Mouse (Mus musculus): Measurements from ENCODE around the gene Olfr1062.
"Not testable (repeated sequence)": the region's sequence is repeated elsewhere in the genome, so short reads cannot be mapped to it uniquely, and the experiment has no call there.

Gene Olfr1062

GRCm38 (mm10) chr2:86426649-86427048 lies at the start of gene Olfr1062:
Olfr1062 (minus strand) TSS chr2:86426749.
- DNase-seq (ENCODE audit: low spot score), result not testable (repeated sequence)

DNA sequence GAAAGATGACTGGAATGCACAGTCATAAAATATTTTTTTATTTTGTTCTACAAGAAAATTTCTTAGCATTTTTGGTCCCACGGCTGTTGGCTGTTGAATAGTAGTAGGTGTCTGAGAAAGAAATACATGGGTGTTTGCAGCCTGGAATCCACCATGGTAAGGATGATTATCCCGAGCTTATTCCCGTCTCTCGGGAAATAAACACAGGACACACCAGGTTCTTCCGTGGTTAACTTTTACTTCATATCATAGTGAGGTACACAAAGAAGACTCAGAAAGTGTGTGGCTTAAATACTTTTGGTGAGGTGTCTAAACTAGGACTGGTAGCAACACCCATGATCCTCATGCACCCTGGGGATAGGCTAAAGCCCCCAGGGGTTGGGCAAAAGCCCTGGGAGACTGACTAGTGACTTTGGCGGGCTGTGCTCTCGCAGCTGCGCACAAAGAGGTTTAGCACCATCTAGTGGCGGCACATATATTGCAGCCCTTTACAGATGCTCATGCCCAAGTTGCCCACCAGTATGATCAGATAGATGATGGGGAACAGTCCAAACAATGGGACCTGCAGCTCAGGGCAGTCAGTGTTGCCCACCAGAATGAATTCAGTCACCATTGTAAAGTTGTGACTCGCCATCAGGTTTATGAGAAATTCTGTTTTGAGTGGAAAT lies 38.0 kb upstream of the Olfr1062 start:
- DNase-seq (ENCODE audit: low spot score), result peak; percentile 39

DNA sequence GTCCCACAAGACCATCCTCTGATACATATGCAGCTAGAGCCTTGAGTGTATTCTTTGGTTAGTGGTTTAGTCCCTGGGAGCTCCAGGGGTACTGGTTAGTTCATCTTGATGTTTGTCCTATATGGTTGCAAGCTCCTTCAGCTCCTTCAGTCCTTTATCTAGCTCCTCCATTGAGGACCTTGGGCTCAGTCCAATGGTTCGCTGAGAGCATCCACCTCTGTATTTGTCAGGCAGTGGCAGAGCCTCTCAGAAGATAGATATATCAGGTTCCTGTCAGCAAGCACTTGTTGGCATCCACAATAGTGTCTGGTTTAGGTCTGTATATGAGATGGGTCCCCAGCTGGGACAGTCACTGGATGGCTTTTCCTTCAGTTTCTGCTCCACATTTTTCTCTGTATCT lies 33.9 kb upstream of the Olfr1062 start:
- no peak for DNase-seq (ENCODE audit: low spot score)

DNA sequence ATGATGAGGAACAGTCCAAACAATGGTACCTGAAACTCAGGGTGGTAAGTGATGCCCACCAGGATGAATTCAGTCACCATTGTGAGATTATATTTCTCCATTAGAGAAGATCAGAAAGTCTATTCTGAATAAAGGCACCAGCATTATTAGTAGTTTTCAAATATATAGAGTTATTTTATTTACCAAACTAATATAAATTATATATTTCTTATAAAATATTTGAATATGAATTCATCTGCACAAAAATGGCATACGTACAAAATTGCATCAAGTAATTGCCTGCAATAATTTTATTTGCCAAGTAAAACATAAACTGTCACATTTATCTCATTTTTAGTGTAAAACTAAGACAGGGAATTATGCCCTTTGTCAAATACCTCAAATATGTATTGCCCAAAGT lies 29.6 kb upstream of the Olfr1062 start, which contains the start of gene Olfr1066:
Olfr1066 (minus strand) TSS at position 101 of the 400 bp plus-strand sequence.
- no peak for DNase-seq (ENCODE audit: low spot score)

- not testable (repeated sequence) for DNase-seq (ENCODE audit: low spot score)
Measured at GRCm38 (mm10) chr2:86450491-86450890, 23.9 kb upstream of the Olfr1062 start, which contains the start of gene Olfr1065. Olfr1065 (minus strand) TSS chr2:86450591.

- DNase-seq (ENCODE audit: low spot score), result not testable (repeated sequence)
Measured at GRCm38 (mm10) chr2:86442101-86442500, 15.6 kb upstream of the Olfr1062 start.

- DNase-seq (ENCODE audit: low spot score), result not testable (repeated sequence)
Measured at GRCm38 (mm10) chr2:86428511-86428910, 2.0 kb upstream of the Olfr1062 start.

- no peak for DNase-seq (ENCODE audit: low spot score)
Measured at GRCm38 (mm10) chr2:86413950-86414349, 12.6 kb downstream of the Olfr1062 start, which contains the start of gene Olfr1061. Olfr1061 (minus strand) TSS chr2:86414050.

- DNase-seq (ENCODE audit: low spot score), result no peak
Measured at GRCm38 (mm10) chr2:86395114-86395513, 31.4 kb downstream of the Olfr1062 start.

- not testable (repeated sequence) for DNase-seq (ENCODE audit: low spot score)
Measured at GRCm38 (mm10) chr2:86388461-86388860, 38.1 kb downstream of the Olfr1062 start, which contains the start of gene Olfr1058. Olfr1058 (minus strand) TSS chr2:86388561.

GRCm38 (mm10) chr2:86378293-86378692 lies 48.3 kb downstream of the Olfr1062 start, which contains the start of gene Olfr1057:
Olfr1057 (minus strand) TSS chr2:86378393.
- DNase-seq (ENCODE audit: low spot score), result no peak
